Mouse (Mus musculus) kidney, adult 2 months (tissue): ENCODE measurements around the gene Zfp740. TPM values are rescaled to one million over a fixed set of nuclear protein-coding genes. Genes with fewer than 3 reads are reported as not detected.

Experiments used
- DNase-seq: peaks from one replicate; pipeline ENCODE4 v3.0.0; 2021
- H3K27ac ChIP-seq: fragments of 200-500 bp; 2 replicates; pipeline ENCODE4 v1.5.1; 2012; ENCODE audit warnings: low read depth, low read length, control low read depth, inconsistent platforms; ENCODE audit not compliant: insufficient read depth
- H3K27me3 ChIP-seq: fragments of 200-500 bp; replicated peaks from 2 replicates; pipeline ENCODE4 v1.6.1; 2012; ENCODE audit warnings: mild to moderate bottlenecking, moderate library complexity, low read length, inconsistent platforms; ENCODE audit not compliant: control insufficient read depth, insufficient read depth
- H3K36me3 ChIP-seq: fragments of 200-500 bp; 2 replicates; pipeline ENCODE4 v1.6.1; 2012; ENCODE audit warnings: mild to moderate bottlenecking, moderate library complexity, low read length, inconsistent platforms; ENCODE audit not compliant: control insufficient read depth, insufficient read depth
- H3K4me1 ChIP-seq: fragments of 200-500 bp; 2 replicates; pipeline ENCODE4 v1.6.1; 2011; ENCODE audit warnings: low read length; ENCODE audit not compliant: control insufficient read depth, insufficient read depth
- H3K4me3 ChIP-seq: fragments of 200-500 bp; 2 replicates; pipeline ENCODE4 v1.5.1; 2011; ENCODE audit warnings: mild to moderate bottlenecking, low read depth, low read length, control low read depth; ENCODE audit not compliant: insufficient read depth
- CTCF ChIP-seq: fragments of 200-500 bp; conservative IDR thresholded peaks from 2 replicates; pipeline ENCODE4 v1.5.1; 2011; ENCODE audit warnings: low read depth, mild to moderate bottlenecking, control low read depth, low read length, moderate library complexity, mixed read lengths; ENCODE audit not compliant: insufficient read depth, insufficient read length
- POLR2A ChIP-seq: fragments of 200-500 bp; IDR thresholded peaks from one replicate; pipeline ENCODE4 v1.6.1; 2011; ENCODE audit warnings: low read depth, low read length, control low read depth
- WGBS: fragments of 180-500 bp; shearing (Covaris S2); methylation state at CpG from one replicate; pipeline ENCODE4 v1.1.7; 2018; 5-methylcytosine and 5-hydroxymethylcytosine counted together
- polyA plus RNA-seq: library from polyadenylated mRNA; depleted of rRNA; stranded (reverse); fragments of >200 nt; gene quantifications from 2 replicates; pipeline ENCODE4 v1.2.3, GENCODE M21; 2012

Zfp740 gene
- polyA plus RNA-seq, 1 experiment = 30.3 TPM

GRCm38 (mm10) chr15:102239851-102240250, 36.8 kb downstream of the Zfp740 start:
- H3K27me3 ChIP-seq = no peaks in the 10 kb centered on the region
- TF ChIP-seq POLR2A (no peak), CTCF (no peak)
- peak overlapping the region; percentile 41; the same call in 1 of the 2 replicates for H3K27ac ChIP-seq
- DNase-seq = no peak
- H3K4me3 ChIP-seq = no peak overlapping the region
- H3K36me3 ChIP-seq = no peaks in the 10 kb centered on the region
- H3K4me1 ChIP-seq = peaks cover 7% of the 10 kb centered on the region; the same call in 1 of the 2 replicates
- 56% methylated on average over 11 of the region's 11 CpGs for WGBS

- no peak overlapping the region for H3K4me3 ChIP-seq
- peaks cover 7% of the 10 kb centered on the region; the same call in 1 of the 2 replicates for H3K4me1 ChIP-seq
- no peaks in the 10 kb centered on the region for H3K27me3 ChIP-seq
- 70% methylated on average over 4 of the region's 4 CpGs for WGBS
- TF ChIP-seq CTCF = no peak
- TF ChIP-seq POLR2A = no peak
- H3K27ac ChIP-seq = peak overlapping the region; percentile 75
- peak; percentile 85 for DNase-seq
- H3K36me3 ChIP-seq = no peaks in the 10 kb centered on the region
These were observed 37.6 kb downstream of the Zfp740 start for GRCm38 (mm10) chr15:102240607-102241006.

- Histone ChIP-seq H3K36me3 (no peaks in the 10 kb centered on the region), H3K27me3 (no peaks in the 10 kb centered on the region), H3K4me3 (no peak overlapping the region), H3K27ac (peak overlapping the region; percentile 75), H3K4me1 (peaks cover 7% of the 10 kb centered on the region; the same call in 1 of the 2 replicates)
- no peak for TF ChIP-seq POLR2A
- TF ChIP-seq CTCF = no peak
- no peak for DNase-seq
- 61% methylated on average over 12 of the region's 12 CpGs for WGBS
These were observed 39.6 kb downstream of the Zfp740 start for GRCm38 (mm10) chr15:102242404-102243228.

- TF ChIP-seq CTCF (no peak), POLR2A (no peak)
- Histone ChIP-seq H3K4me3 (peak overlapping the region; percentile 42), H3K27ac (peak overlapping the region; percentile 75), H3K27me3 (no peaks in the 10 kb centered on the region), H3K36me3 (no peaks in the 10 kb centered on the region), H3K4me1 (peaks cover 8% of the 10 kb centered on the region)
- peak; percentile 71 for DNase-seq
- 36% methylated on average over 22 of the region's 22 CpGs for WGBS
These were observed 40.5 kb downstream of the Zfp740 start for GRCm38 (mm10) chr15:102243229-102244190.

- DNase-seq = peak; percentile 57
- Histone ChIP-seq H3K4me3 (peak overlapping the region; percentile 70), H3K27ac (peak overlapping the region; percentile 90), H3K36me3 (no peaks in the 10 kb centered on the region), H3K4me1 (peaks cover 13% of the 10 kb centered on the region), H3K27me3 (no peaks in the 10 kb centered on the region)
- 15% methylated on average over 19 of the region's 19 CpGs for WGBS
- no peak for TF ChIP-seq CTCF
- no peak for TF ChIP-seq POLR2A
These were observed 41.5 kb downstream of the Zfp740 start for GRCm38 (mm10) chr15:102244306-102245191.

GRCm38 (mm10) chr15:102245461-102245881, 42.4 kb downstream of the Zfp740 start:
- Histone ChIP-seq H3K36me3 (no peaks in the 10 kb centered on the region), H3K4me3 (peak overlapping the region; percentile 70), H3K27me3 (no peaks in the 10 kb centered on the region), H3K4me1 (peaks cover 15% of the 10 kb centered on the region), H3K27ac (peak overlapping the region; percentile 90)
- DNase-seq = peak; percentile 32
- no peak for TF ChIP-seq CTCF
- TF ChIP-seq POLR2A = peak; percentile 13
- 12% methylated on average over 14 of the region's 14 CpGs for WGBS
